8 mouse cellular contexts compared by ENCODE assay signal in the genomic region with DNA sequence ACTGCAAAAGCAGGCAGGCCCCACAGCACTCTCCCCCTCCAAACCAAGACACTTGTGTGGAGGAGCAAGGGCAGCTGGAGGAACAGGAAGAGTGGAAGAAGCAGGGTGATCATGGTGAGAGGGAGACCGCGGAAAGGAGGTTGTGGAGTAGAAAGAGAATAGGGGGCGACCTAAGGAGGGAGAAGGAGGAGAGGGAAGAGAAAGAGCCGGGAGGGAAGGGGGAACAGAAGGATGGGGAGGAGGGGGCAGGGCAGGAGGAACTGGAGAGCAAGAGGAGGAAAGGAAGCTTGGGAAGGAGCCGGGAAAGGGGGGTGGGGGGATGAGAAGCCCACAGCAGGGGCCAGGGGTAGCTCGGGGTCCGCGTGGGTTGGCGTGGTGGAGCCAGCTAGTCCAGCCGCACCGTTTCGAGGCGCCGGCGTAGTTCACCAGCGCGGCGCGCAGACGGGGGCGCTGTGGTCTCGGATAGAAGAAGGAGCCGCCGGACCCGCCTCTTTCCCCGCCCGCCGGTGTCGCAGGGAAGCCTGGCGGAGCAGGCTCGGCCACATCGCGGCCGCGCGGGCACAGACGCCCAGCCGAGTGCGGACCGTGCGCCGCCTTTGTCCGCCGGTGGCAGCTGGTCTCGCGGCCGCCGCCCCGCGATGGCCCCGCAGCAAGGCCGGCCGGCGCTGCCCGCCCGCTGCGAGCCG. TPM values are rescaled to one million over a fixed set of nuclear protein-coding genes. Genes with fewer than 3 reads are reported as not detected.
DNase-seq lines count a peak whose midpoint lies in the region; ATAC-seq lines count a peak whose summit lies in the region.

A gene (plus strand): TSS at position 622 of the 686 bp plus-strand sequence.

- peak within 1 kb of the TSS; percentile 75 for H3K4me2 ChIP-seq in hindbrain, embryonic 11.5 days (replicated peaks; ENCODE audit: low read depth, low read length)

- H3K9me3 ChIP-seq in hindbrain, embryonic 11.5 days (ENCODE audit: control insufficient read depth, low read length): no peaks in the 10 kb centered on the region

- peak within 1 kb of the TSS; percentile 91 for H3K27ac ChIP-seq in hindbrain, embryonic 11.5 days (ENCODE audit: low read depth, low read length)

- H3K27me3 ChIP-seq in hindbrain, embryonic 11.5 days (ENCODE audit: control insufficient read depth, insufficient read depth, low read length): no peaks in the 10 kb centered on the region

- peak; percentile 93 for ATAC-seq in hindbrain, embryonic 11.5 days (ENCODE audit: low FRiP score)

- WGBS in hindbrain, embryonic 11.5 days: 0% methylated on average over 21 of the region's 58 CpGs

- H3K9ac ChIP-seq in hindbrain, embryonic 11.5 days (ENCODE audit: low read depth, low read length): peak within 1 kb of the TSS; percentile 91

- peak; percentile 98 for DNase-seq in MN1 (ENCODE audit: low spot score)
- peak; percentile 92 for DNase-seq in cerebellum, adult 8-10 months
- peak; percentile 80 to 91 for DNase-seq in frontal cortex, postnatal 10 days (ENCODE audit: low spot score in 2 of 2)
- DNase-seq in hindbrain, embryonic 11.5 days (ENCODE audit: low spot score): peak; percentile 95
- peak; percentile 91 to 93 for DNase-seq in layer of hippocampus, postnatal 14 days (ENCODE audit: low spot score in 2 of 2)
- peak; percentile 97 for DNase-seq in lung, postnatal 10 days
- peak; percentile 95 for DNase-seq in ovary, postnatal 36 days (ENCODE audit: low spot score)
- DNase-seq in thymus, postnatal 25 days: peak; percentile 69

- H3K4me3 ChIP-seq in hindbrain, embryonic 11.5 days (ENCODE audit: low read depth, low read length): peak within 1 kb of the TSS; percentile 73

- H3K4me1 ChIP-seq in hindbrain, embryonic 11.5 days (replicated peaks; ENCODE audit: control insufficient read depth, insufficient read depth, low read length): peaks cover 9% of the 10 kb centered on the region

- no peaks in the 10 kb centered on the region; the same call in 1 of the 2 replicates for H3K36me3 ChIP-seq in hindbrain, embryonic 11.5 days (ENCODE audit: control insufficient read depth, insufficient read depth, low read length)

RNA-seq across cellular contexts. Expression of the gene that starts here (rescaled TPM):
- 11.3 and 12.4 TPM in 2 replicates for polyA plus RNA-seq in hindbrain, embryonic 11.5 days (2014; fragmentation: Nextera tagmentation; extraction: Ambion mirVana)
- total RNA-seq in layer of hippocampus, postnatal 14 days (2021): 10 to 100 TPM; 44.7 to 46.3 TPM

Comparison
In these comparisons a context has a peak if more than half of its experiments do, and no peak if none do; other contexts are left out.
1. Peak in every context shown above with its lines: DNase-seq, ATAC-seq, H3K4me3 ChIP-seq and H3K27ac ChIP-seq.